ENCODE assay signal across 24 mouse cellular contexts in genomic region chr2:130556292-130556691, GRCm38 (mm10). TPM values are rescaled to one million over a fixed set of nuclear protein-coding genes. Genes with fewer than 3 reads are reported as not detected.
DNase-seq lines count a peak whose midpoint lies in the region; ATAC-seq and TF ChIP-seq lines count a peak whose summit lies in the region.
"Had no signal": no experiment of that assay in that cellular context is flagged by ENCODE, and none has a peak within 500 bp of the region (broad histone marks: within the 10 kb centered on the region; RNA-seq: fewer than 3 reads in every experiment).

No protein-coding gene starts in this region.

- TF ChIP-seq POLR2A in kidney, adult 2 months (IDR thresholded peaks at IDR 0.05; ENCODE audit: low read depth, low read length), result no peak

- H3K36me3 ChIP-seq in kidney, adult 2 months (ENCODE audit: control insufficient read depth, insufficient read depth, low read length), result peaks cover 2% of the 10 kb centered on the region; the same call in 1 of the 2 replicates
- peaks cover 66% of the 10 kb centered on the region for H3K36me3 ChIP-seq in kidney, embryonic 15.5 days
- peaks cover 46% of the 10 kb centered on the region for H3K36me3 ChIP-seq in kidney, embryonic 14.5 days (ENCODE audit: control insufficient read depth, insufficient read depth, low read length)
- no peaks in the 10 kb centered on the region; the same call in 1 of the 2 replicates for H3K36me3 ChIP-seq in midbrain, embryonic 11.5 days (ENCODE audit: control insufficient read depth, insufficient read depth, low read length)
- H3K36me3 ChIP-seq in midbrain, embryonic 15.5 days (replicated peaks), result peaks cover 30% of the 10 kb centered on the region

- no peaks in the 10 kb centered on the region for H3K27me3 ChIP-seq in kidney, adult 2 months (replicated peaks; ENCODE audit: control insufficient read depth, insufficient read depth, low read length)
- no peaks in the 10 kb centered on the region for H3K27me3 ChIP-seq in kidney, embryonic 15.5 days
- H3K27me3 ChIP-seq in kidney, embryonic 14.5 days (ENCODE audit: control insufficient read depth, insufficient read depth, low read length), result no peaks in the 10 kb centered on the region
- H3K27me3 ChIP-seq in midbrain, embryonic 11.5 days (ENCODE audit: control insufficient read depth, insufficient read depth, low read length), result no peaks in the 10 kb centered on the region
- no peaks in the 10 kb centered on the region for H3K27me3 ChIP-seq in midbrain, embryonic 15.5 days (replicated peaks)
- H3K27me3 ChIP-seq: embryonic facial prominence, embryonic 13.5 days; embryonic facial prominence, embryonic 15.5 days; forebrain, embryonic 12.5 days had no signal

- DNase-seq in kidney, adult 2 months, result peak; percentile 70
- DNase-seq in kidney, adult 9 months, result peak; percentile 58
- DNase-seq in midbrain, embryonic 11.5 days (ENCODE audit: low spot score, missing footprints), result peak; percentile 72
- DNase-seq: adrenal gland, adult 2 months; adrenal gland, postnatal 10 days; adrenal gland, postnatal 25 days; cerebellum, adult 11 months; cerebellum, adult 18-20 months; cerebellum, adult 8-10 months; cerebellum, adult 9-11 months; cerebellum, postnatal 14 days; cerebellum, postnatal 36 days; embryo, embryonic 11 days had no signal

- no peak overlapping the region for H3K4me3 ChIP-seq in kidney, adult 2 months (ENCODE audit: insufficient read depth, low read depth, low read length)
- H3K4me3 ChIP-seq in kidney, embryonic 15.5 days (replicated peaks), result no peak overlapping the region
- no peak overlapping the region for H3K4me3 ChIP-seq in kidney, embryonic 14.5 days (ENCODE audit: low read length)
- H3K4me3 ChIP-seq in midbrain, embryonic 11.5 days (ENCODE audit: low read depth, low read length), result no peak overlapping the region
- no peak overlapping the region for H3K4me3 ChIP-seq in midbrain, embryonic 15.5 days
- H3K4me3 ChIP-seq: embryonic facial prominence, embryonic 13.5 days; embryonic facial prominence, embryonic 15.5 days; erythroblast, embryonic 14.5 days; forebrain, embryonic 10.5 days; forebrain, embryonic 12.5 days had no signal

- H3K4me1 ChIP-seq in kidney, adult 2 months (ENCODE audit: control insufficient read depth, insufficient read depth, low read length), result peaks cover 3% of the 10 kb centered on the region; the same call in 1 of the 2 replicates
- H3K4me1 ChIP-seq in kidney, embryonic 15.5 days, result no peaks in the 10 kb centered on the region
- H3K4me1 ChIP-seq in kidney, embryonic 14.5 days (ENCODE audit: control insufficient read depth, insufficient read depth, low read length), result no peaks in the 10 kb centered on the region
- no peaks in the 10 kb centered on the region for H3K4me1 ChIP-seq in midbrain, embryonic 11.5 days (ENCODE audit: control insufficient read depth, insufficient read depth, low read length)
- H3K4me1 ChIP-seq in midbrain, embryonic 15.5 days, result no peaks in the 10 kb centered on the region
- H3K4me1 ChIP-seq: embryonic facial prominence, embryonic 13.5 days; embryonic facial prominence, embryonic 15.5 days; forebrain, embryonic 10.5 days; forebrain, embryonic 12.5 days had no signal

- H3K9me3 ChIP-seq in kidney, embryonic 15.5 days (replicated peaks), result no peaks in the 10 kb centered on the region
- H3K9me3 ChIP-seq in kidney, embryonic 14.5 days (ENCODE audit: control insufficient read depth, low read length), result no peaks in the 10 kb centered on the region
- H3K9me3 ChIP-seq in midbrain, embryonic 11.5 days (ENCODE audit: control insufficient read depth, low read length), result no peaks in the 10 kb centered on the region
- H3K9me3 ChIP-seq in midbrain, embryonic 15.5 days, result no peaks in the 10 kb centered on the region
- H3K9me3 ChIP-seq: embryonic facial prominence, embryonic 13.5 days; embryonic facial prominence, embryonic 15.5 days; forebrain, embryonic 10.5 days; forebrain, embryonic 12.5 days had no signal

- no peak overlapping the region for H3K27ac ChIP-seq in kidney, adult 2 months (ENCODE audit: insufficient read depth, low read depth, low read length)
- H3K27ac ChIP-seq in kidney, embryonic 15.5 days, result no peak overlapping the region
- no peak overlapping the region for H3K27ac ChIP-seq in kidney, embryonic 14.5 days (ENCODE audit: low read depth, low read length)
- H3K27ac ChIP-seq in midbrain, embryonic 11.5 days (ENCODE audit: low read depth, low read length), result no peak overlapping the region
- H3K27ac ChIP-seq in midbrain, embryonic 15.5 days, result no peak overlapping the region
- H3K27ac ChIP-seq: embryonic facial prominence, embryonic 13.5 days; embryonic facial prominence, embryonic 15.5 days; forebrain, embryonic 10.5 days; forebrain, embryonic 12.5 days had no signal

- H3K4me2 ChIP-seq in kidney, embryonic 15.5 days, result no peak overlapping the region
- no peak overlapping the region for H3K4me2 ChIP-seq in kidney, embryonic 14.5 days (replicated peaks; ENCODE audit: low read depth, low read length)
- no peak overlapping the region for H3K4me2 ChIP-seq in midbrain, embryonic 11.5 days
- H3K4me2 ChIP-seq in midbrain, embryonic 15.5 days, result no peak overlapping the region
- H3K4me2 ChIP-seq: embryonic facial prominence, embryonic 13.5 days; embryonic facial prominence, embryonic 15.5 days; forebrain, embryonic 12.5 days had no signal

- ATAC-seq in kidney, embryonic 15.5 days (replicated peaks; ENCODE audit: low FRiP score), result no peak
- no peak for ATAC-seq in kidney, embryonic 14.5 days (ENCODE audit: low FRiP score, low TSS enrichment)
- no peak for ATAC-seq in midbrain, embryonic 11.5 days (ENCODE audit: low FRiP score)
- ATAC-seq in midbrain, embryonic 15.5 days (replicated peaks), result no peak
- ATAC-seq: forebrain, embryonic 14.5 days had no signal

- TF ChIP-seq CTCF in kidney, adult 2 months (conservative IDR thresholded peaks at IDR 0.05; ENCODE audit: insufficient read depth, insufficient read length, low read depth, low read length), result no peak

- H3K9ac ChIP-seq in kidney, embryonic 15.5 days, result no peak overlapping the region
- H3K9ac ChIP-seq in kidney, embryonic 14.5 days (ENCODE audit: low read depth, low read length), result no peak overlapping the region
- H3K9ac ChIP-seq in midbrain, embryonic 11.5 days (ENCODE audit: low read length), result no peak overlapping the region
- no peak overlapping the region for H3K9ac ChIP-seq in midbrain, embryonic 15.5 days
- H3K9ac ChIP-seq: embryonic facial prominence, embryonic 13.5 days; embryonic facial prominence, embryonic 15.5 days; forebrain, embryonic 12.5 days had no signal

- 57% methylated on average over 1 of the region's 1 CpGs for WGBS in kidney, adult 2 months
- WGBS in kidney, embryonic 15.5 days, result 82% methylated on average over 1 of the region's 1 CpGs
- 86% methylated on average over 1 of the region's 1 CpGs for WGBS in kidney, embryonic 14.5 days
- 86% methylated on average over 1 of the region's 1 CpGs for WGBS in midbrain, embryonic 11.5 days
- WGBS in midbrain, embryonic 15.5 days, result 76% methylated on average over 1 of the region's 1 CpGs

RNA-seq across cellular contexts. Expression of gene Mrps26, which starts 7.2 kb away (rescaled TPM):
- polyA plus RNA-seq in kidney, adult 2 months (2012; rRNA removed), result 86.9 and 116 TPM in 2 replicates
- polyA plus RNA-seq in kidney, embryonic 15.5 days (2015; fragmentation: Nextera tagmentation; extraction: Ambion mirVana), result 89.8 and 97.7 TPM in 2 replicates
- polyA plus RNA-seq in kidney, embryonic 14.5 days (2014; fragmentation: Nextera tagmentation; extraction: Ambion mirVana), result 99.1 and 111 TPM in 2 replicates
- 75.2 and 78.6 TPM in 2 replicates for polyA plus RNA-seq in midbrain, embryonic 11.5 days (2014; fragmentation: Nextera tagmentation; extraction: Ambion mirVana)
- polyA plus RNA-seq in midbrain, embryonic 15.5 days (2015; fragmentation: Nextera tagmentation; extraction: Ambion mirVana), result 97.0 and 105 TPM in 2 replicates

RNA-seq across cellular contexts. Expression of gene Oxt, which starts 19.7 kb away (rescaled TPM):
- polyA plus RNA-seq in kidney, adult 2 months (2012; rRNA removed), result not detected in 2 replicates
- polyA plus RNA-seq in kidney, embryonic 15.5 days (2015; fragmentation: Nextera tagmentation; extraction: Ambion mirVana), result not detected in 2 replicates
- not detected in 2 replicates for polyA plus RNA-seq in kidney, embryonic 14.5 days (2014; fragmentation: Nextera tagmentation; extraction: Ambion mirVana)
- not detected in 2 replicates for polyA plus RNA-seq in midbrain, embryonic 11.5 days (2014; fragmentation: Nextera tagmentation; extraction: Ambion mirVana)
- 0.38 and 0.86 TPM in 2 replicates for polyA plus RNA-seq in midbrain, embryonic 15.5 days (2015; fragmentation: Nextera tagmentation; extraction: Ambion mirVana)
- polyA plus RNA-seq: adrenal gland, adult 2 months; C2C12; embryonic facial prominence, embryonic 11.5 days; embryonic facial prominence, embryonic 13.5 days; embryonic facial prominence, embryonic 15.5 days; erythroblast, embryonic 14.5 days; forebrain, embryonic 10.5 days; forebrain, embryonic 12.5 days; forebrain, embryonic 14.5 days had no signal

RNA-seq across cellular contexts. Expression of gene Avp, which starts 26.1 kb away (rescaled TPM):
- polyA plus RNA-seq in kidney, adult 2 months (2012; rRNA removed), result not detected in 2 replicates
- not detected in 2 replicates for polyA plus RNA-seq in kidney, embryonic 15.5 days (2015; fragmentation: Nextera tagmentation; extraction: Ambion mirVana)
- polyA plus RNA-seq in kidney, embryonic 14.5 days (2014; fragmentation: Nextera tagmentation; extraction: Ambion mirVana), result not detected in 2 replicates
- polyA plus RNA-seq in midbrain, embryonic 11.5 days (2014; fragmentation: Nextera tagmentation; extraction: Ambion mirVana), result not detected in 2 replicates
- 54.5 and 81.6 TPM in 2 replicates for polyA plus RNA-seq in midbrain, embryonic 15.5 days (2015; fragmentation: Nextera tagmentation; extraction: Ambion mirVana)
- polyA plus RNA-seq: adrenal gland, adult 2 months; C2C12; embryonic facial prominence, embryonic 11.5 days; embryonic facial prominence, embryonic 13.5 days; embryonic facial prominence, embryonic 15.5 days; erythroblast, embryonic 14.5 days; forebrain, embryonic 10.5 days; forebrain, embryonic 12.5 days had no signal

Comparison
In these comparisons a context has a peak if more than half of its experiments do, and no peak if none do; other contexts are left out.
1. RNA of gene Avp, which starts 26.1 kb away (polyA plus RNA-seq): 54.5 to 81.6 TPM in midbrain, embryonic 15.5 days; not detected in midbrain, embryonic 11.5 days, not detected in kidney, adult 2 months, not detected in kidney, embryonic 15.5 days and not detected in kidney, embryonic 14.5 days; every median in the first group is over 10 times any median in the second.
2. Peak in every context shown above with its lines, with median percentiles within 50 percentile points of each other: DNase-seq.